Mouse (Mus musculus) frontal cortex, adult (tissue): ENCODE data around the gene 0610030E20Rik.

Experiments used
- ATAC-seq: cut with Nextera tagmentation; 2 replicates; pipeline ENCODE4 v1.9.2; 2017; ENCODE audit warnings: mild to moderate bottlenecking, moderate library complexity, mixed read lengths; ENCODE audit not compliant: low TSS enrichment

0610030E20Rik gene

GRCm38 (mm10) chr6:72348411-72348810, 1.3 kb downstream of the 0610030E20Rik start:
- no peak for ATAC-seq

GRCm38 (mm10) chr6:72350214-72350613, 3.1 kb downstream of the 0610030E20Rik start:
- ATAC-seq, result no peak

- ATAC-seq, result no peak
These were observed 5.7 kb downstream of the 0610030E20Rik start for GRCm38 (mm10) chr6:72352636-72353405.

GRCm38 (mm10) chr6:72354025-72354424, 6.9 kb downstream of the 0610030E20Rik start:
- ATAC-seq, result no peak

GRCm38 (mm10) chr6:72355066-72355911, 8.2 kb downstream of the 0610030E20Rik start, which contains the start of gene Tmem150a:
Gene Tmem150a, plus strand, starts transcription at chr6:72355447.
- ATAC-seq, result peak; percentile 51

- no peak for ATAC-seq
These were observed 8.9 kb downstream of the 0610030E20Rik start for GRCm38 (mm10) chr6:72356001-72356532.

- no peak for ATAC-seq
These were observed 10.3 kb downstream of the 0610030E20Rik start for GRCm38 (mm10) chr6:72357164-72358079.

GRCm38 (mm10) chr6:72358086-72358764, 11.1 kb downstream of the 0610030E20Rik start:
- ATAC-seq, result no peak

GRCm38 (mm10) chr6:72359343-72359742, 12.2 kb downstream of the 0610030E20Rik start:
- no peak for ATAC-seq

GRCm38 (mm10) chr6:72359891-72360598, 12.9 kb downstream of the 0610030E20Rik start:
- ATAC-seq, result no peak

GRCm38 (mm10) chr6:72360599-72360935, 13.4 kb downstream of the 0610030E20Rik start:
- no peak for ATAC-seq

GRCm38 (mm10) chr6:72361121-72361551, 14.0 kb downstream of the 0610030E20Rik start:
- ATAC-seq, result no peak

GRCm38 (mm10) chr6:72362132-72363028, 15.3 kb downstream of the 0610030E20Rik start:
- ATAC-seq, result peak; percentile 97

- no peak for ATAC-seq
These were observed 16.9 kb downstream of the 0610030E20Rik start for GRCm38 (mm10) chr6:72364009-72364408.

- no peak for ATAC-seq
These were observed 17.9 kb downstream of the 0610030E20Rik start for GRCm38 (mm10) chr6:72364985-72365384.

GRCm38 (mm10) chr6:72366304-72366703, 19.2 kb downstream of the 0610030E20Rik start:
- ATAC-seq, result no peak

- no peak for ATAC-seq
These were observed 19.8 kb downstream of the 0610030E20Rik start, which contains the start of gene Rnf181 for GRCm38 (mm10) chr6:72366844-72367443. Gene Rnf181, minus strand, starts transcription at chr6:72366956.

GRCm38 (mm10) chr6:72367460-72367974, 20.4 kb downstream of the 0610030E20Rik start:
- no peak for ATAC-seq
